Mouse (Mus musculus): ENCODE data around the gene Pdzd3.
"Not testable (repeated sequence)": the region's sequence is repeated elsewhere in the genome, so short reads cannot be mapped to it uniquely, and the experiment has no call there.

Pdzd3 gene

DNA sequence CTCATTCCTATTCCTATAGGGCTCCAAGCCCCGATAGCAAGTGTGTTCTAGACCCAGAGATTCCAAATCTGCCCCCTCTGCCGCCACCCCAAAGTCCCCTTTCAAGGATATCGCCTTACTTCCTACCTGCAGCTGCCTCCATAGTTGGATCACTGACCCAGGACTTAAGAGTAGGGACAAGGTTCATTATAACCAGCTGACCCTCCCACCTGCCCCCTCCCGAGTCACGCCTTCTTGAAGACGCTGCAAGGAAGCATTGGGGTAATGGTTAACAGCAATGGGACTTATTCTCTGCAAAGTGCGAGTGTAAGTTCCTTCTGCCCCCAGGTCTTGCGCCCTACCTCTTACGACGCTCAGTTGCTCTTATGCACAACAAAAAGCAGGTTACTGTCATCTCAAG lies at the start of gene Pdzd3:
Pdzd3 (minus strand) TSS at position 158 of the 400 bp plus-strand sequence.
- DNase-seq (ENCODE audit: low spot score): no peak

DNA sequence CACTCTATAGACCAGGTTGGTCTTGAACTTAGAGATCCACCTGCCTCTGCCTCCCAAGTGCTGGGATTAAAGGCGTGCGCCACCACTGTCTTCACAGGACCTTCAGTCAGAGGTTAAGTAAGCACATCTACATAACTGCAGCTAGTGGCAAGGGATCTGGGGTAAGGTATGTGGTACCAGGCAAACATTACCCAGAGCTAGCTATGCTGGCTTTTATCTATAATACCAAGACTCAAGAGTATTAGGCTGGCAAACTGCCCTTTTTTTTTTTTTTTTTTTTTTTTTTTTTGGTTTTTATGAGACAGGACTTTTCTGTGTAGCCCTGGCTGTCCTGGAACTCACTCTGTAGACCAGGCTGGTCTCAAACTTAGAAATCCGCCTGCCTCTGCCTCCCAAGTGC lies 48.7 kb upstream of the Pdzd3 start:
- DNase-seq (ENCODE audit: low spot score): not testable (repeated sequence)

DNA sequence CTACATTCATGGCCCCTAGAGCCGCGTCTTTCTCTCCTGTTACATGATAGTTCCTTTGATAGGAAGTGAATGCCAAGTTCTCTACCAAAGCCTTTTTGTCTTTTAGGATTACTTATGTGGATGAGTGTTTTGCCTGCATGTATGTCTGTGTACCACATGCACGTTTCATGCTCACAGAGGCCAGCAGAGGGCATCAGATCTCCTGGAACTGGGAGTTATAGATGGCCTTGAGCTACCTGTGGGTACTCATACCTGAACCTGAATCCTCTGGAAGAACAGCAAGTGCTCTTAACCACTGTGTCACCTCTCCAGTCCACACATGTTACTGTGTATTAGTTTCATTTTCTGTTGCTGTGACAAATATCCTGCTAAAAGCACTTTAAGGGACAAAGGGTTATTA lies 41.2 kb upstream of the Pdzd3 start:
- peak; percentile 59 for DNase-seq (ENCODE audit: low spot score)

DNA sequence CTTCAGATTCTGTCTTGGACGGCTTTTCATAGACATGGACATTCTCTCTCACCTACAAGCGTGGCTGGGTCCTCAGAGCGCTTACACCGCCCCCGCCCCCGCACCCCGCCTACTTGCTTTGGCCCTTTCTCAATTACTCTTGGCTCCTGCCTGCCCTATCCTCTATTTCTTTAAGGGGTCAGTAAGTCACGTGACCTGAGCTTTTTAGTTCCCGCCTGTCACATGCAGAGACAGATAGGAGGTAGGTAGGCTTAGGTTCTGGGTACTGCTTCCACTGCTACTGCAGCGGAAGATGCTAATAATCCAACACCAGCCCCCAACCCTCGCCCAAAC lies 37.7 kb upstream of the Pdzd3 start:
- peak; percentile 42 for DNase-seq (ENCODE audit: low spot score)

DNA sequence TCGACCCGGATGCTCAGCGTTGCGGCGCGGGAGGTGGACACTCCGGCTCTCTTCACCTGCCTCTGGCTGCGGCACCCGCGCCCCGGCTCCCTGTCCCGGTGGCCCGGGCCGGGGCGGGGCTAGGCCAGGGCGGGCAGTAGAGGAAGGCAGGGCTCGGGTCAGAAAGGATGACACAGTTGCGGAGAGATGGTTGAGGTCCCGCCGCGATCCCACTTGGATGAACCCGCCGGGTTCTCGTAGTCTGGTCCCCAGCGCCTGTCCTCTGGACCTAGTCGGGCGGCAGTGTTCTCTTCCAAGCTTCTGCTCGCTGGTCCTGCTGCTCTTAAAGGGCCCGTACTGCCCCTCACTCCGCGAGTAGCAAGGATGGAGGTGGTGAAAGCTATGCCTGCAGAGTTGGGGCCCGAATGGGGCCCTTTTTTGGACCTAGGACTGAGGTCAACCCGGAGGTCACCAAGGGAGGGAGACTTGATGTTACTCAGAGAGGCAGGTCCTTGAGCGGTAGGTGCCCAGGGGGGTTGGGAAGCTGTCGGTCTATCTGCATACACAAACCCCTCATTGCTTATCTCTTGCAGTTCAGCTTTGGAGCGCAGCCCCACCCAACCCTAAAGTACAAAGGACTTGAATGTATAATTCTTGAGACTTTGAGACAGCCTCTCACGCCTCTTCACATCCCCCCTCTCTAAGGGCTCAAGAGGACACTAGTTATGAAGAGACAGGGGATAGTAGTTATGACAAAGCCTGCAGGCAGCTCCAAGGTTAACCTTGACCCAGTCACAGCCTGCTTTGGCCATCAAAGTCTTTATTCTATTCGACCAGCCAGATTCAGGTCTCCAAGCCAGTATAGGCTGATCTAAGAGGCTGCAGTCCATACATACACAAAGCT lies 37.0 kb upstream of the Pdzd3 start, which contains the start of gene Abcg4:
Abcg4 (minus strand) TSS at position 540 of the 883 bp plus-strand sequence.
- DNase-seq (ENCODE audit: low spot score): peak; percentile 64

DNA sequence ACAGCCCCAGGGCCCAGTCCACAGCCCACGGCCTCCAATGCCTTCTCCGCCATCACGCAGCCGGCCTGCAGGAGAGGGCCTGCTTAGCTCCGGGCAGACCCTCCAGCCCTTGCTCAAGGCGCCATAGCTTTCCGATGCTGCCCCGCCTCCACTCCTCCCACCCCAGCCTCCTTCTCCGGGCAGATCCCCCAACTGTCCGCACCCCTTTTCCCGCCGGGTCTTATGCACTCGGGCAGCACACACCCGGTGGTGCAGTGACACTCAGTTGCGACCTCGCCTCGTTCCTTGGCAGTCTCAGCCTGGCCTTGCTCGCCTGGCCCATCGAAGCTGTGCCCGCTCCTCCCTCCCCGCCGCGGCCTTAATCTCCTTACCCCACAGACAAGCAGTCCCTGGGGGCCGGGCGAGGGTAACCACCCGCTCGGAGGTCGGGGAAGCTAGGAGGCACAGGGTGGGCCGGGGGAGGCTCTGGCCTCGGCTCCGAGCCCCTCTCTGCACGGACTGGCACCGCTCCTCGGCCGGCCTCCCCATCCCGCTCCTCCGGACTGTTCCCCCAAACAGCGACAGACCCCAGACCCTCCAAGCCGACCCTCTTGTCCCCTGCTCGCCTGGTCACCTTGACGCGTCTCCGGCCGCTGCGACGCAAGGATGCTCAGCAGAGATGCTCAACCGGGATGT lies 36.3 kb upstream of the Pdzd3 start:
- peak; percentile 52 for DNase-seq (ENCODE audit: low spot score)

DNA sequence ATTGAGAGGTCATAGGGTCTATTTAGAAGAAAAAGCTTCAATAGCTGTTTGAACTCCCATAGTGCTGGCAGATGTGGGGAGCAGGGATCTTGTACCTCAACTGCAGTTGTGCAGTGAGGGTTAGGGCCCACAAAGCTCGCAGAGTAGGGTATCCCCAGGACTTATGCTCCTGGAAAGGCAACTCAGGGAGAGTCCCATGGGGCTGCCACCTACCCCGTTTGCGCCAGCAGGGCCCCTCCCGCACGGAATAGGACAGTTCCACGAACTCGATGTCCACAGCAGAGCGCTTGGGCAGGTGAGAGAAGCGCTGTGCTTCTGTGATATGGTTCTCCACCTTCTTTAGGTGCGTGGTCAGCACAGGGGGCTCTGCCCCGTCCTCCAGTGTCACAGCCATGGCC lies 35.7 kb upstream of the Pdzd3 start:
- no peak for DNase-seq (ENCODE audit: low spot score)

DNA sequence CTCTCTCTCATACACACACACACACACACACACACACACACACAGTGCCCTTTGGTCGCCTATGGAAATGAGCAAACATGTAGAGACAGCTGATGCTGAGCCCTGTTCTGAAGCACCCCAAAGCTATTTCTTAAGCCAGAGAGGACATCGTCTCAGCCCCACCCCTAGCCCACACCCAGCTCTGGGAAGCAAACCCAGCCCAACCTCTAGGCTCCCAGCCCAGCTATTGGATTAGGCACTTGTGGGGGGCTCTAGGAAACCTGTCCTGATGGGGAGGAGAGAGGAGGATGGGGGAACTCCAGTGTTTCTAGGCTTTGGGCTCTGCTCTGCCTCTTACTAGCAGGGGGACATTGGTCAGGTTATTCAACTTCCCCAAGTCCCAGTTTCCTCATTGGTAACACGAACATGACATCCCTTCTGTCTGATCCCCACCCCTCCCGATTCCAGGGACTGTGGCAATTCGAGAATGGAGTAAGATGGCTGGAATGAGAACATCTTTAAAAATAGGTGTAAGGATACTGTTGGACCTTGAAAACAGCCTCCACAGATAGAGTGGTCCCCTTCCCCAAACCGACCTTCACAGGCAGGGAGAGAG lies 35.1 kb upstream of the Pdzd3 start:
- DNase-seq (ENCODE audit: low spot score): no peak

DNA sequence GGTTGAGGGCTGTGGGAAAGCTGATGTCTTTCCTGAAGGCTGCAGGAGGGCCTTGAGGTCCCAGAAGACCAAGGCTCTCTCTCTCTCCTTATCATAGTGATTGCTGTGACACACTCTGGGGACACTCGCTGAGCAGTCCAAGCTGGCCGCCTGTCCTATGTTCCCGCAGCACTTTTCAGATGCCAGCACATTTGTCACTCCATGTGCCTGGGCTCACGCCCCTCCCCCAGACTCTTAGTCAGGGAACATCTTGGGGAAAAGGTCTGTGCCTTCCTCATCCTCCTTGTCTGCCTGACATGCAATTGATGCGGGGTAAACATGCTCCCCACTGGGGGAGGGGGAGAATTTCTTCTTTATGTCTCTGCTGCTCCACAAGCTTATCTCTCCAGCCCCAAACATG lies 31.9 kb upstream of the Pdzd3 start:
- no peak for DNase-seq (ENCODE audit: low spot score)

DNA sequence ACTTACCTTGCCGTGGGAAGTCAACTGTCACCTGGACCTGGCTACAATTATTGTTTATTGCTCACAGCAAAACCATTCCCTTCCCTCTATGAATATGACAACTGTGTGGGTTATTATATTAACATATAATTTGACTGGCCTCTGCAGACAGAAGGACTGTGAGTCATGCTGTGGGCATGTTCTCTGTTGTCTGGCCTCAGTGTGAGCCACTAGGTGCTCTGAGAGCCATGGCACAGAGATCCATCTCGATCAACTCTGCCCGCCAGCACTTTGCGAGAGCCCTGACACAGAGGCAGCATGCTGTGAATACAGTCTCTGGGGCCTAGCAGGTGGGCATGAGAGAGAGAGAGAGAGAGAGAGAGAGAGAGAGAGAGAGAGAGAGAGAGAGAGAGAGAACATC lies 18.7 kb upstream of the Pdzd3 start:
- no peak for DNase-seq (ENCODE audit: low spot score)

DNA sequence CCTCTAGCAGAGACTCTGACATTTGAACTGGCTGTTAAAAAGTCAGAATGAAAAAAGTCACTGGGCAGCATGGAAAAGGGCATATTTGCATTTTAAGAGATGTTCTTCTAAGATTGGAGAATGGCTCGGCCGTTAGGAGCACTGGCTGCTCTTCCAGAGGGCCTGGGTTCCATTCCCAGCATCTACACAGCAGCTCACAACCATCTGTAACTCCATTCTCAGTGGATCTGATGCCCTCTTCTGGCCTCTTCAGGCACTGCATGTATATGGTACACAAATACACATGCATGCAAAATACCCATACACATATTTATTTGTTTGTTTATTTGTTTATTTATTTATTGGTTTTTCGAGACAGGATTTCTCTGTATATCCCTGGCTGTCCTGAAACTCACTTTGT lies 17.8 kb upstream of the Pdzd3 start:
- no peak for DNase-seq (ENCODE audit: low spot score)

DNA sequence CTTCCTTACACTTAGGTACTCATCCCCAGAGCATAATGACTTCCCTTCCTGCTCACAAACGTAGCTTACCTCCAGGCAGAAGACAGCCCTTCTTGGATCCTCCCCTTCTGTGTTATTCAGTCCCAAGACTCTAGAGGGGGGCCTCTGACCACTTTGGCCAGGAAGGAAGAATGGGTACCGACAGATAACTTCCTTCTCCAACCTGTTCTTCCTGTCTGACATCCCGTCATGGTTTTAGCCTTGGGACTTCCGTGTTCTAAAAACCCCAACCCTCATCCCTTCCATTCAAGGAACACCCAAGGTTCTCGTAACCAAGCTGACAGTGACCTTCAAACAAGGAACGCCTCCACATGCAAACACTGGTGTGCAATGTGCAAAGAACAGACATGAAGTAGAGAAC lies 17.2 kb upstream of the Pdzd3 start, which contains the start of gene Nlrx1:
Nlrx1 (minus strand) TSS at position 168 of the 400 bp plus-strand sequence.
- DNase-seq (ENCODE audit: low spot score): no peak

DNA sequence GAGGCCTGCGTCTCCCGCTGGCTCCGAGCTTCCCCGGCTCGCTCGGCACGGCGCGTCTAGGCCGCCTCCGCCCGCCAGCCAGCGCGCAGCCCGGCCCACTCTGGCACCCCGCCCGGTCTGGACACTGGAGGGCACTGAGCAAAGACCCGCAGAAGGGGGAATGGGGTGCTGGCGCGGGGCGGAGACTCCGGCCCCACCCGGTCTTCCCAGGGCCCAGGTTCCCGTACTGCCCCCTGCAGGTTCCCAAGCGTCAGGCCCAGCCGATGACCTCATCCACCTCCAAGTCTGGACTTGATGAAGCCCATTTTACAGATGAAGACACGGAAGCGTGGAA lies 16.7 kb upstream of the Pdzd3 start:
- peak; percentile 85 for DNase-seq (ENCODE audit: low spot score)

DNA sequence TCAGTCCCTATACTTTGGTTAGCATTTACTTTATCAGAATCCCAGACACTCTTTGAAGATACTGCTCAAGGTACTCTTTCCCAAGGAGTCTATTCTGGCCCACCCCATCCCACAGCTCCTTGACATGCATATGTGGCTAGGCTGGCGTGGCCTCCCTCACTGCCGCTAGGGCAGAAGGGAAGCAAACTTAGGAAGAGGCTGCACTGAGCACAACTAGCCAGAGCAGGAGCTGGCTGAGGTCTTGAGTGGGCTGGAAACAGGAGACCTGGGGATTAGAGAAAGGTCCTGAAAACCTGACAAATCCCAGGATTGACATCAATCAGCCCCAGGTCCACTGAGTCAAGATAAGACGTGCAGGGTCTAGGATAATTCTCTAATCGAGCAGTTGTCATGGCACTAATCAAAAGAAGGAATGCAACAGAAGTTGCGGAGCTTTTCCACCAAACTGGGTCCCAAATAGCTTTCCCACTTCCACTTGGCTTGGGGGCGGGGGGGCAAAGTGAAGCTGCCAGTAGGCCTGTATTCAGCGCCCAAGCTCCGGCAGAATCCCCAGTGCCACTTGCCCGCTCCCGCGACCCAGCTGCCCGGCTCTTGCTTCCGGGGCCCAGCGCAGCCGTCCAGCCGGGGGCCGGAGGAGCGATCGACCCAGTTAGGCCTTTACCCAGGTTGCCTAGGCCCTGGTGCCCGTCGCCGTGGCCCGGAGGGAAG lies 16.2 kb upstream of the Pdzd3 start:
- peak; percentile 50 for DNase-seq (ENCODE audit: low spot score)

DNA sequence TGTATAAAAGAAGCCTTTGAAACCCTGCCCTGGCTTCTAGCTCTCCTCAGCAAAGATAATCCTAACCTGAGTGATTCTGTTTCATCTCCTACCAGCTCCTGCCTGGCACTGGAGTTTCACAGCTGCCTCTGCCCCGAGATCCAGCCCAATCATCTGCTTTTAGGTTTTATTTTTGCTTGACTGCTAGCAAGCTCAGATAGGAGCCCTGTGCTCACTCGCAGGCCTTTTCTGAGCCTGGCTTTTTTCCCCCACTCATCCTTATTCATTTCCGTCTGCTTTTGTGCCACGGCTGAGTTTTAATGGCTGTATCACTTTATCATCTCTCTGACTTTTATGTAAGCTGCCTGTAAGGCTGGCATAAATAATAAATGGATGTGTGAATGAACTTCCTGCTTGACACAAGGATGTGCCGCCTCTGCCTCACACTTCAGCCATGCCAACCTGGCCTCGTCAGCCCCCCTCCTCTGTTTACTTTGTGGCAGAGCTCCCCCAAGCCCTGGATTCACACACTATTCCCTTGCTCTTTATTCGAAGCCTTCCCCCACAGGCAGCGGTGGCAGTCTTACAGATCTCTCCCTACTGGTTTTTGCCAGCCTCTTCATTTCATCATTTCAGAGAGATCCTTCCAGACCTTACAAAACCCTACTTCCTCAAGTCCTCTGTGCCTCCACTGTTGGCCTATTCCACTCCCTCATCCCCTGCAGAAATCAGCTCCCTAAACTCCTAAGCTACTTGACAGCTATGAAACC lies 15.4 kb upstream of the Pdzd3 start:
- no peak for DNase-seq (ENCODE audit: low spot score)

DNA sequence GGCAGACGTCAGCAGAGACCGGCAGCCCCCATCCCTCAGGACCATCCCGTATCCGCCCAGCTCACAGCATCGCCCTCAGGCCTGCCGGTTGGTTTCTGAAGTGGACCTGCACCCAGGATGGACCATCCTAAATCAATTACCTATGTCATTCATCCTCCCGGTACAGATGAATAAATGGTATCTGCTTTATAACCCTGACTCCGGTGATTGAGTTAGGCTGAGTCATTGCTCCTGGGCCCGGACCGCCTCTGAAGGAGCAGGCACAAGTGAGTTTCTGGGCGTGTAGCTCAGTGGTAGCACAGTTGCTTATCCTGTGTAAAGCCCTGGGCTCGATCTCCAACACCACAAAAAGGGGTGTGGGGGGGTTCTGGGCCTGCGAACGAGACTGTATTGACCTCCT lies 10.1 kb upstream of the Pdzd3 start:
- DNase-seq (ENCODE audit: low spot score): no peak

DNA sequence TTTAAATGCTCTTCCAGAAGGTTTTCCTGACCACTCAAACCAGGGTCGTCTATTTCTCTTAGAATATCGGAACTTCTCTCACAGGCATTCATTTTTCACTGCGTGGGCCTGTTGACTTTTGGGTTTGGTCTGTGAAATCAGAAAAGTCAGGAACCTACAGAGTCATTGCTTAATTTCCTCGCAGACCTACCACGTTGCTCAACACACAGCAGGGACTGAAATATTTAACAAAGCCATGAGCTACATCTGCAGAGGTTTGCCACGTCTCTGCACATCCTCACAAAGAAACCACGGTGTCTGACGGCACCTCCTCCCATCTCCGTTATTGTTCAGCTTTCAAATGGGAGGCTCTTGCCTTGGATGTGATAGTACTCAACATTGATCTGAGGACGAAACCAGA lies 7.7 kb upstream of the Pdzd3 start:
- no peak for DNase-seq (ENCODE audit: low spot score)

DNA sequence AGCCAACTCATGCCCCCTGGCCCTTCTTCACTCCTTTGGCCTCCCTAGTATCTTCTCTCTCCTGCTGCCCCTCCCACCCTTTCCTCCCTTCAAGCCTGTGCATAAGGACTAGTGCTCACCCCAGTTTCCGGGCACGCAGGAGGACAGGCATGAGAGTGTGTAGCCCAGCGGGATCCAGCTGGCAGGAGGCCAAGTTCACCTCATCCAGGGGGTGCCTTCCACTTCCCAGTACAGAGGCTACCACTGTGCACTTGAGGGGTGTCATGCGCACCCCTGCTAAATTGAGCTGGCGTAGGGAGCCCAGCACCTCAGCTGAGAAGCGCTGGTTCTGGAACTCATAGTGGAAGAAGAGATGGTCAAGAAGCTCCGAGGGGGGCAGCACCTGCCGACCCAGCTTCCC lies 4.9 kb upstream of the Pdzd3 start:
- DNase-seq (ENCODE audit: low spot score): no peak

DNA sequence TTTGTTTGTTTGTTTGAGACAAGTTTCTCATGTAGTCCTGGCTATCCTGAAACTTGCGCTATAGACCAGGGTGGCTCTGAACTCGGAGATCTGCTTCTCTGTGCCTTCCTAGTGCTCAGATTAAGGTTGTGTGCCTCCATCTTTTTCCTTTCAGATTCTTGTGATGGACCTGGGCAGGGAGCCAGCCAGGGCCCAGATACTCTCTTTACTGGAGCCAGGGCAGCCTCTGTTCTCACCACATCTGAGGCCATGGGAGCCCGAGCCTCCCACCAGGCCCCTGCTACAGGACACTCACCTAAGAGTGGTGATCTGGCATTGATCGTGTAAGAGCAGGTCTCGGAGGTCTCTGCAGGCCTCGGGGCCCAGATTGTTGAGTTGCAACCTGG lies 3.9 kb upstream of the Pdzd3 start:
- no peak for DNase-seq (ENCODE audit: low spot score)

DNA sequence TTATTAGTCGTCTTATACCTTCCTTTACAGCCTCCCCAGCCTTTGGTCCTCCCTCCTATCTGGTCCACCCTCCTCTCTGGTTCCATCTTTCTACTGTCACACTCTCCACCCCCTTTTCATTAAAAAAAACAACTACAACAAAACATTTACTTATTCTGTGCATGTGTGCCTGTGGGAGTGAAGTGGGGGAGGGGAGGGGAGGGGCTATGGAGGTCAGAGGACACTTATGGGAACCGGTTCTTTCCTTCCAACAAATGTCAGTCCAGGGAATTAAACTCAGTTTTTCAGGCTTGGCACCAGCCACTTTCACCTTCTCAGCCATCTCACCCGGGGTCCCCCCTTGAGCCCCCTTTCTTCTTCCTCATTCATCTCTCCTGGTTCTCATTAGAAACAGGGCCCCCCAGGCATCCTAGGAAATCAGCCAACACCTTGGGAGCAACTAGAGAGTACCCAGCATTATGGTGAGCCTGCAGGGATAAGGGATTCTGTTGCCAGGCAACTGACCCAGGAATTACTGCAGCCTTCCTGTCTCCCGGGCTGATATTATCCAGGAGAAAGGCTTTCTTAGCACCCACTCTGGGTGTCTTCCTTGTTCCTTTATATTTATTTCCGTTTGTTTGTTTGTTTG lies 3.4 kb upstream of the Pdzd3 start:
- DNase-seq (ENCODE audit: low spot score): peak; percentile 58

DNA sequence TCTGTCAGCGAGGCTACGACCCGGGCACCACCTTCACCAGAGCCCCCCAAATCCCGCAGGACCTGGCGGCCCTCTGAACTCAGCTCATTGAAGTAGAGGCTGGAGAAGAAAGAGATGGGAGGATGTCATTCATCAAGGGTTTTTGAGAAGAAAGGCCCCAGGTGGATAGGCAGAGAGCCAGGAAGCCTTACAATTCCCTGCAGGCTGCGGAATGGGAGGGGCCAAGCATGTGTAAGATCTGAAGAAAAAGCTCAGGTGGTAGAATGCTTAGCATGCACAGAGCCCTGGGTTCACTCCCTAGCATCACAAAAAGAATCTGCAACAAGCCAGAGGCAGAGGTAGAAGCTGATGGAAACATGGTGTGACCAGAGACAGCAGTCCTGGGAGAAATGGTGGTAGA lies 2.2 kb upstream of the Pdzd3 start:
- no peak for DNase-seq (ENCODE audit: low spot score)
